Mouse (Mus musculus) telencephalon, adult 2 months (tissue): ENCODE results near the gene Slc5a4b.

ENCODE experiments used
- DNase-seq: peaks from one replicate; pipeline ENCODE4 v3.0.0-alpha.2; 2011; ENCODE audit warnings: low read depth, low spot score

The Slc5a4b gene

DNA sequence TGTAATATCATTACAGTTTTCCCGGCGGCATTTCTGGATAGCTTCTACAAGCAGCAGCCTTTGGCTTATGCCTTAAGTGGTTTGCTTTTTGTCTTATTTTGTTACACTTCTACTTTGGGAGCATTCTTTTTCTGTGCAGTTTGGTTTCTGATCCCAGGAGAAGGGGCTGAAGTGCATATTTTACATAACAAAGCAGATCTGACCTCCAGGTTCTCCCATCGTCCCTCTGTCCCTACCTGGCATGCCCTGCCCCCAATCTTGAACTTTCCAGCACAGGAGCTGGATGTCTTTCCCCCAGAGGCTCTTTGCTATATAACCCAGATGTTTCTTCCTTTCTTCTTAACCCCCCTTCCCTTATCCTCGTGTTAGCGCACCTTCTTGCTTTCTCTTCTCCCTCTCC, 65.4 kb downstream of the Slc5a4b start:
- DNase-seq, result no peak

DNA sequence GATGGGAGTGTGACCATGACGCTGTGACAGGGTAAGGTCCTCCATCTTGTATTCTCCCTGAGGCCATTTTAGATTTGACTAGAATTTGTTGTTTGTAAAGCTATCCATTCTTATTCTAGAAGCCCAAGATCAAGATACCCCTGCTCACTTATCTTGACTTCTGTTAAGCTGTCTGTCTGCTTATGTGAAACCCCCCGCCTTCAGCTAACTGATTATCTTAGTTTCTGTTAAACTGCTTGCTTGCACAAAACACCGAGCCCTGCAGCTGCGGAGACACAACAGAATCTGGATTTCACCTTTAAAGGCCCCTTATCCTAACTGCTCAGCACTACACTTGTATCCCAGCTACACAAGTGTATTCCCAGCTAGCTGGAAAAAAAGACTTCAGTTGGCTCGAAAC, 73.8 kb downstream of the Slc5a4b start:
- DNase-seq, result no peak

DNA sequence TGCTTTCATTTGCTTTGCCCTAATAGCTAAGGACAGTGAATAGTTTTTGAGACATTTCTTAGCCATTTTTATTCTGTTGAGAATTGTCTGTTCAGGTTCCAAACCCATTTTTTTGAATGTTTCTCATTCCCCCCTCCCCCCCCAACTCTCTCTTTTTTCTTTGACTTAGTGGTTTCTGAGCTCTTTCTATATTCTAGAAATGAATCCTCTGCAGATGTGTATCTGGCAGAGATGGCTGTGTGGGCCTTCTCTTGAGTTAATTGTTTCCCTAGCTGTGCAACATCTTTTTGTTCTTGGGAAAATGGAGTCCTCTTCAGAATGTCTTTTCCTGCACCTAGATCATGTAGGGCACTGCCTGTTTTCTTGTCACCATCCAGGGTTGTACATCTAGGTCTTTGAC, 75.5 kb downstream of the Slc5a4b start:
- no peak for DNase-seq

DNA sequence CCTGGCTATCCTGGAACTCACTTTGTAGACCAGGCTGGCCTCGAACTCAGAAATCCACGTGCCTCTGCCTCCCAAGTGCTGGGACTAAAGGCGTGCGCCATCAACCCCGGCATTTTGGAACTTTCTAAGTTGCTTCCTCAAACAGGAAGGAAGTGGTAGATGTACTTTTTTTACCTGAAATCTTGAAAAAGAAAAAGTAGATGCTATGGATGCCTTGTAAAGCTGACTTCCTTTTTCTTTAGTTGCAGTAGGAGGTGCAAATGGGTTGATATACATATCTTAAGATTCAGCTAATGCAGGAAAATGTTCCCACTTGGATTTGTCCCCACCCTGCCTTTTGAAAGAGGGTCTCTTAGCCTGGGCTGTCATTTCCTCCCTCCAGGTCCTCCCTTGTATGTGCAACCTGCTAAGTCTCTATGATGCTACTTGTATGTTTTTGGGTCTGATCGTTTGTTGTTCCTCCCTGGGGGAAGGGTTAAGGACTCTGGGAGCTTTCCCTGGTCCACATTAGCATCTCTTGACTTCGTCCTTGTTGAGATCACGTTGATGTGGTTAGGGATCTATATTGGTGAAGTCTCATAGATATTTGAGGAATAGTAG, 76.7 kb downstream of the Slc5a4b start:
- DNase-seq, result no peak

DNA sequence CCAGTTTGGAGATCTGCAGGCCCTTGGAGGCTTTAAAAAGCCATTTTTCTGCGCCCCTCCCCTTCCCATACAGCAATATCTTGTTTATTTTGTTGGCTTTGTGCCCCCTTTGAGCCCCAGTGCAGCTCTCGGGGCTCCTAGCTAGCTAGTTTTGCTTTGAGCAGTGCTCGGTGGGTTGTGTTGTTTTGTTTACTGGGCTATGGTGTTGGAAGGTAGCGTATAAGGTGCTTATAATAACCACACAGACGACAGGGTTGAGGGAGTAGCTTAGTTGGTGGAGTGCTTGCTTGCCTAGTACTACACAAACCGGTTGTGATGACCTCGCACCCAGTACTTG, 77.7 kb downstream of the Slc5a4b start:
- DNase-seq, result no peak

DNA sequence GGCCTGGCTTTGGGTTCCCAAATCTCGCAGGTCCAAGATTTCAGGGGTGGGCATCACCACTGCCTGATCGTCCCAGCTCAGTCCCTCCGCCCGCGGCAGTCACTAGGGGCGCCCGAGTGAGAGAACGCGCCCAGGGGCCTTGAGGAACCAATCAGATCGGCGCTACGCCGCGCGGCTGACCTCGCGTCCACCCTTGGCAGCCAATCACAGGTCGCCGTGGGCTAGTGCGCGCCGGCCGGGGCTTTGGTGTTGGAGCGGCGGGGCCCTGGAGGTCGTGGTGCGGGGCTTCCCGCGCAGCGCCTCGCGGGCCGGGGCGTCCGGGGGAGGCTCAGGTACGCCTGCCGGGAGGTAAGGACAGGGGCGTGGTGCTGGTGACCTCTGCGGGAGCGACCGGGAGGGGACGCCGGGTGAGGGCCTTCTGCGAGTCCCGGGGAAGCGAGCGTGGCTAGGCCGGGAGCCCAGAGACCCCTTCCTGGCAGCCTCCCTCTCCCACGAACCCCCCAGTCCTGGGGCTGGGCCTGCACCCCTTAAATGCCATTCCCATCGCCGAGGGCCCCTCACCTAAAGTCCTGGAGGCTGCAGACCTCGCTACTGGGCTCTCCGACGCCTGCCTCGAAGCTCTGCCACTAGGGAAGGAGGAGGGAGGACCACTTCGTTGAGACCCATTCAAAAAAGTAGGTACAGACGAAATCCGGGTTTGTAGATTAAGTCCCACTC, 78.2 kb downstream of the Slc5a4b start, which contains the start of gene Zfp280b:
Zfp280b (plus strand) TSS at position 249 of the 717 bp plus-strand sequence.
- DNase-seq, result peak; percentile 88

DNA sequence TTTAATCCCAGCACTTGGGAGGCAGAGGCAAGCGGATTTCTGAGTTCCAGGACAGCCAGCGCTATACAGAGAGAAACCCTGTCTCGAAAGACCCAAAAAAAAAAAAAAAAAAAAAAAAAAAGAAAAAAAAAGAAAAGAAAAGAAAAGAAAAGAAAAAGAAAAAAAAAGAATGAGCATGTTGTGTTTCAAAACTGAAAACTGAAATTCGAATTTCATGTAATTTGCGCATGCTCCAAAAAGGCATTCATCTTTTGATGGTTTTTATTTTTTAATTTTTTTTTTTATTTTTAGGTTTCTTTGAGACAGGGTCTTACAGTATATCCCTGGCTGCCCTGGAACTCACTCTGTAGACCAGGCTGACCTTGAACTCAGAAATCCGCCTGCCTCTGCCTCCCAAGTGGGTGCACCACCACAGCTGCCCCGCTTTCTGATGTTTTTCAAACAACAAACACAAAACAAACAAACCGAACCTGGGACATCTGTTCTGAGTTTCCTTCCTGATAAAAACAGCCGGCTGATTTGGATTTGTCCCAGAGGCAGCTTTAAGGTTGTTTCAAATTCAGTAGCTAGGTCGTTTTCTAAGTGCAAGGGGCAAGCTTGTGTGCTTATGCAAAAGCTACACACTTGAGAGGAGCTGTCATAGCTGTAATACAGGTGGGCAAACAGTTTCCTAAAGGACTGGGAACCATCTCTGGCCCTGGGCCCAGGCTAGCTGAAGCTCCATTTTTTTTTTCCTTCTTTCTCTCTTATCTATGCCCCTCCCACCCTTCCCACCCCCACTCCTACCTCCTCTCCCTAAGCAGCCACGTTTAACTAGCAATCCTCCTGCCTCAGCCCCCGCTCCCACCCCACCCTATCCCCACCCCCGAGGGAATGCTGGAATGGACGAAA, 79.0 kb downstream of the Slc5a4b start:
- DNase-seq, result no peak

DNA sequence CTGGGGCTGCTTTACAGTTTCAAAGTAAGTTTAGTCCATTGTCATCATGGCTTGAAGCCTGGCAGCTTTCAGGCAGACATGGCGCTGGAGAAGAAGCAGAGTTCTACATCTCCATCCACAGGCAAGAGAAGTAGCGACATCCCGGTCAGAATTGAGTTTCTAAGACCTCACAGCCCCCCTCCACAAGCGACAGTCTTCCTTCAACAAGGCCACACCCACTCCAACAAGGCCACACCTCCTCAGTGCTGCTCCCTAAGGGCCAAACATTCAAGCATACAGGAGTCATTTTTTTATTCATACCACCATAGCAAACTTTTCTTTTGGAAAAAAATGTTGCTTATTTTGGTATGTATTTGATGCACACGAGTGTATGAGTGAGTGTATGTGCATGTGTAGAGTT, 80.3 kb downstream of the Slc5a4b start:
- no peak for DNase-seq

DNA sequence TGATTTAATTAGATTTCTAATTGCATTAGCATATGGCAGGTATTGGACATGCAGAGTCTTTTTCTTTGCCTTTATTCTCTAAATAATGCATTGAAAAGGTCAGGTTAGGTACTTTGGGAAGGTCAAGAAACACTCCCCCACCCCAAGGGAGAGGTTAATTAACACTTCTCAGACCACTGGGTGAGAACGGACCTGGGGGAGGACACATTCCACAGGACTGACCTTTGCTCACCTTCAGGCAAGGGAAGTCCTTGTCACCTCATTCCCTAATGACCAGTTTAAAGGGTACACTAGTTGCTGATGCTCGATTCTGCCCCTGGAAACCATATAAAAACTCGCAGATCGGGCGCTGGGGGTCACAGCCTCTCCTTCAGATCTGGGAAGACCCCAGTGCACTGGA, 81.5 kb downstream of the Slc5a4b start:
- DNase-seq, result no peak

DNA sequence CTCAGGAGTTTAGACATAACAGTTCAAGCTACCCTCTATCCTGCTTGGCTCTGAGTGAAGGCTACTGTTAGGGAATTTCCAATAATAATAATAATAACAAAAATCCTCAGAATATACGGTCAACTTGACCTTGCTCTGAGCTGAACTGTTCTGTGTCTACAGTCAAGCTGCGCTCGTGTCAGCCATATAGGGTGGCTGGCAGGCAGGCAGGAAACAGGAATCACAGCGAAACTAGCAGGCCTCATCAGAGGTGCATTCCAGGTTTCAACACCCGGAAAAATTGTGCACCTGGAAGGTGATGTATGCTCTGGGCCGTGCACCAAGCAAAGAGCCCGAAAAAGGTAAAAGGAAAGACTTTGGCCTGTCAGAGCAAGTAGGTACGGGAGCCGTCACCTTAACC, 82.4 kb downstream of the Slc5a4b start:
- no peak for DNase-seq

DNA sequence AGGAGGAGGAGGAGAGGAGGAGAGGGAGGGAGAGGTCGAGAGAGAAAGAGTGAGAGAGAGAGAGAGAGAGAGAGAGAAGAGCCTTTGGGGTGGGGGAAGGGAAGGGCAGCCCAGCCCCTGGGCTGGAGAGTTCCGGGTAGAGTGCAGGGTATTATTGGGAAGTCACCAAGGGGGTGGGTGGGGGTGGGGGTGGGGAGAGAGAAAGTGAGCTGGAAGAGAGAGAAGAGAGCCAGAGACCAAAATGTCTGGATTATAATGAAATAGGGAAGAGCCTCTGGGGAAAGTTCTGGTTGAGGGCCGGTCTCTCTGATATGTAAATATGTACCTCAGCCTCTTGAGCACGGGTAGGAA, 82.8 kb downstream of the Slc5a4b start:
- DNase-seq, result no peak

DNA sequence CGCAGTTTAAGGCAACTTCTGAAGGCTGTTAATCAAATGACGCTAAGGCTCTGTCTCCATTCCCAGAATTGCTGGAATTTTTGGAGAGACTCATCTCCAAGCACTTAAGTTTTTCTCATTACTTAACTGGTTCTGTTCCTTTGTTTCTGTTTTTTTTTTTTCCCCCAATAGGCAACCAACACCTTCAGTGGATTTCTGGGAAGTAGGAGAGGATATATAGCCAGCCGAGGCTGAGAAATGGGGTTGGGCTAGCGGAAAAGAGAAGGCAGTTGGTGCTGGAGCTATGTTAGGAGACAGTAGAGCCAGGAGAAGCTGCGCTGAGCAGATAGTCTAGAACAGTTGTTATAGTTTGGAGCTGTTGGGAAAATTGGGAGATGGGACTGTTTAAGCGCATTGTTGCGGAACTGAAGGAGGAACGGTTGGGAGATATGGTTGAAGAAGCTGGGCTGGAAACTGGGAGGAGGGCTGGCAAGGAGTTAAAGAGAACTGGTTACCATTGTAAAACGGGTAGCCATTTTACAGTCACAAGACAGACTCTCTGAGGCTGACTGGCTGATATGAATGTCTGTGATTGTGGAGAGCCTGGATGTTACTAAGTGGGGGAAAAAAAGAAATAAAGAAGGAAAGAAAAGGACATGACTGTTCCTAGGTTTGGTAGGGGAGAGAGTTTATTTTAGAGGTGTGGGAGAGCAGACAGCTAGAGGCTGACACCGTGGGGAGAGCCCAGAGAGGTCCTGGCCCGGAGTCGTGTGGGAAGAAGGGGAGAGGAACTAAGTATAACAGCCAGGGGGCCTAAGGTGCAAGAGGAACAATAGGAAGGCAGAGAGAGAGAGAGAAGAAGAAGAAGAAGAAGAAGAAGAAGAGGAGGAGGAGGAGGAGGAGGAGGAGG, 83.4 kb downstream of the Slc5a4b start:
- DNase-seq, result no peak

DNA sequence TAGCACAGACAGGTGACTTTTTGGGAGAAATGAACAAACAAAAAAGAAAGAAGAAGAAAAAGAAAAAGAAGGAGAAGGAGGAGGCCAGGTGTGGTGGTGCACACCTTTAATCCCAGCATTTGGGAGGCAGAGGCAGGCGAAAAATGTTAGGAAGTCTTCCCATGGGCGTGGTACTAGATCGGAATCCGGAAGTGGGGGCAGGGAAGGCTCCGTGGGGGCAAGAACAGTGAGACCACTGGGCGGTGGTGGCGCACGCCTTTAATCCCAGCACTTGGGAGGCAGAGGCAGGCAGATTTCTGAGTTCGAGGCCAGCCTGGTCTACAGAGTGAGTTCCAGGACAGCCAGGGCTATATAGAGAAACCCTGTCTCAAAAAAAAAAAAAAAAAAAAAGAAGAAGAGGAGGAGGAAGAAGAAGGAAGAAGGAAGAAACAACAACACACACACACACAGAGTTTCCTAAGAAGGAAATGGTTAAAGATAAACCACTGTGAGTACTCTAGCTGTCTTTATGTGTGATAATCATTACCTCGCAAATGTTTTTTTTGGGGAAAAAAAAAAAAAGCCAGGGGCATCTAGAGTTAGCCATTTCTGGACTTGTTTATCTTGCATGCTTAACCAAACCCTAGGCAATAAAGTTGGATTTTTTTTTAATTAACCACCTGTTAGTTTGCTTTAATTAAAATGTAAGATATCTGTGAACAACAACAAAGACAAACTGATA, 85.1 kb downstream of the Slc5a4b start:
- DNase-seq, result no peak

DNA sequence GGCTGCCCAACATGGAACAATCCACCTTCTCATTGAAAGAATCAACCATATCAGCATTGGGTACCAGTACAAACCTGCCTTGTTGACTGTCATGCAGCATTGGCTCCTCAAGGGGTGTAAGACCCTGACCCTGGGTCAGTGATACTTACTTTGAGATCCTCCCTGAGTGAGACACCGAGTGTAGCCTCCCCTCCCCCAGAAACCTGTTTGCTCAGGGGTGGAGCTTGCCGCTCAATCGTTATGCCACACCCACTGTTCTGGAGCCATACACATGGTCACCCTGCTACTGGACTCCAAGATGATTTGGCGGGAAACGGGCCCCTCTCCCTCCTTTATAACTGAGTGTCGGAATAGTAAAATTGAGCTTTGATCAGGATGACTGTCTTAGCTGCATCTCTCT, 86.8 kb downstream of the Slc5a4b start:
- no peak for DNase-seq

DNA sequence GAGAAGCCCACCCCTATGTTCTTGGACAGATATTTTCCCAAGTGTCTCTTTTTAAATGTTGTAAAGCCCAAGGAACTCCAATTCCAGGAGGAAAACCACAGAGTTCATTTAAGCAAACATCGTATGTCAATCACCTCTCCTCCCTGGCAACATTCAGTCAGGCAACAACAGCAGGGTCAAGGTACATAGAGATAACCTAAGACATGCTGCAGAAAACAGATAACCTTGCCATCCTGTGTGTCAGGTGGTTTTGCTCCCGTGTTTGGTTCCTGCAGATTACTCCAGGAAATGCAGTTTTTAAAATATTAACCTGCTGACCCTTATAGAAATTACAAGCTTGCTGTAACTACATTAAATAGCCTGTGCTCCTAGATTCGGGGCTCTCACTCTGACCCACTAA, 89.0 kb downstream of the Slc5a4b start:
- DNase-seq, result no peak

DNA sequence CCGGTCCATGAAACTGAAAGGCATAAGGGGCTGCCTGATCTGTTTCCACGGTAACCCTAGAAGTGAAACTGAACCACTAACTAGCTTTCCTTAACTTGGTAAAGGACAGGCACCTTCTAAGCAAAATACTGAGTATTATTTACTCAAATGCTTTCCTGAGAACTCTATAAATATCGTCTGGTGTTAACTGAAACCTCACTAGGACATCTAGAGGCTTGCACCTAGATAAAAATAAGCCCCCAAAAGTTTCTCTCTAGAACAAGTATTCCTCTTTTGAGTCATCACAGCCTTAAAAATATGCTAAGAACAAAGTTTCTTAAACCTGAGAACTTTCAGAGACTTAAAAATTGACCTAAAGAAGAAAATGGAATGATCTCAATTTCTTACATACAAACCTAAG, 93.9 kb downstream of the Slc5a4b start:
- DNase-seq, result no peak

DNA sequence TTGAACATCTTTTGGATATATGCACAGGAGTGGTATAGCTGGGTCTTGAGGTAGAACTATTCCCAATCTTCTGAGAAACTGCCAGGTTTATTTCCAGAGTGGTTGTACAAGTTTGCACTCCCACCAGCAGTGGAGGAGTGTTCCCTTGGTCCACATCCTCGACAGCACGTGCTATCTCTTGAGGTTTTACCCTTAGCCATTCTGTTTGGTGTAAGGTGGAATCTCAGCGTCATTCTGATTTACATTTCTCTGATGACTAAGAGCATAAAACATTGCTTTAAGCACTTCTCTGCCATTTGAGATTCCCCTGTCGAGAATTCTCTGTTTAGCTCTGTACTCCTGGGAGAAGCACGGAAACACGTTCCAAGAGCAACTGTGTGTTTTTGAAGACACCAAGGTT, 97.8 kb downstream of the Slc5a4b start:
- DNase-seq, result peak; percentile 19

DNA sequence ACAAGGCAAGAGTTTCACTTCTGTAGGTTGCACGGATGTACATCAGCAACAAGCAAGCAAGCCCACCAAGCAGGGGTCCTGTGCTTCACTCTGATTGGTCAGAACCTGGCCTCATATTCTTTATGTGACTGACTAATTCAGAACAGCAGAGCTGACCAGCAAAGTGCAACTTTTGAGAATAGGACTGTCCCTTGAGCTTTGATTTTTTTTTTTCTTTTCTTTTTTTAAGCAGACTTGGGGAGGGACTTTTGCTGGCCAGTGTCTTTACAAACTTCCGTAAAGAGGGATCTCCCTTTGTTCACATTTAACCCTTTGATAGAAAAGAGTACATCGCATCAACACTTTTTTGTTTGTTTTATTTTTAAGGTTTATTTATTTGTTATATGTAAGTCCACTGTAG, 100.9 kb downstream of the Slc5a4b start:
- DNase-seq, result no peak
